Mouse (Mus musculus) thymus, postnatal 0 days (tissue): Measurements from ENCODE around the gene Pbx1. TPM values are rescaled to one million over a fixed set of nuclear protein-coding genes. Genes with fewer than 3 reads are reported as not detected.

Experiments used
- DNase-seq: peaks from one replicate; pipeline ENCODE4 v3.0.0-alpha.2; 2015; ENCODE audit warnings: low spot score
- polyA plus RNA-seq: library from polyadenylated mRNA; unstranded; fragments of >200 nt; fragmentation: Nextera tagmentation; extraction: Ambion mirVana; gene quantifications from 2 replicates; pipeline ENCODE4 v1.2.1, GENCODE M21; 2015

Pbx1 gene
- polyA plus RNA-seq, 1 experiment from 2014 or later: 5.8 TPM

- no peak for DNase-seq
Measured at GRCm38 (mm10) chr1:168426281-168426680, 5.8 kb downstream of the Pbx1 start.

DNA sequence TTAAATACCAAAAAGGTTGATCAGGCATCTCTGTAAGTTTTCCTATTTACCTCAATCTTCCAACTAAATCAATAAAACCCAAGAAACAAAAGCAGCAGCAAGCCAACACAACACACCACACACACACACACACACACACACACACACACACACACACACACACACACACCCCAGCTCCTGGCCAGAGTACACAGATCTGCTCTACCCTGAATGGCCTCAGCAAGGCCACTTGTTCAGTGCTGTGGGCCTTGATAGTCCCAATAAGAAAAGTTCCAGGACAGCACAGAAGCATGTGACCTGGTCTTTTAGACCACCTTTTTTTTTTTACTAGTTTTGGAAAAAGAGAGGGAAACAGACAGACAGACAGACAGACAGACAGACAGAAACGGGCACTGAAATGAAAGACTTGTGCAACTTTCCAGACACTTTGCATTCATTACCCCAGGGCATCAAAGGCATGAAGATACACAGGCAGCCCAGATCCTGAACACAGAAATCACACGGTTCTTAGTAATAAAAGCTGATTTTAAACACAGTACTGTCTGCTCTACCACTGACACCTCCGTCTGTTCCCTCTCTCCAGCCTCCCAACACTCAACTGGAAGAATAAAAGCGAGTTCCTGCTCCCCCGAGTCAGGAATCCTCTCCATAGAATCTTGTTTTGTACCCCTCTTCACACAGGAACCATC is 6.9 kb downstream of the Pbx1 start:
- DNase-seq: no peak

DNA sequence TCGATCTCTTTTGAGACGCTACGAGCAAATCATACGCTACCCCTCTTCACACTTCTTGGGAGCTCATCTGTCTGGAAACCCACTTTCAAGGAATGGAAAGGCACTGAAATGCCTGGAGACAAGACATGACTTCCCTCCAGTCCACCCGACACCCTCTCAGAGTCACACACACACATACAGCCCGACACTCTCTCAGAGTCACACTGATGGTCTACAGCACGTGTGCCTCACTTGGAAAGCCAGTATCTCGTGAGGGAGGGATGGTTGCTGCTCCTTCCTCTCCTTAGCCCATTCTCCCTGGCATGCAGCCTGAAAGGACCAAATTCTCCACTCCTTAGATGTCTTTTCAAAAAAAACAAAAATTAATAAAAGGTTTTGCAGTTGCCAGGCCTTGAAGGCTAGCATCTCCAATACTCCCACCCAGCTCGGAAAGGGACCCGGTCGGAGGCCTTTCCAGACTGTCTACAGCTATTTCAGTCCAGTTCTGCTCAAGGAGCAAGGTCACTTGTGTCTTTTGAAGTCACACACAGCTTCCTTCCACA is 8.6 kb downstream of the Pbx1 start:
- DNase-seq: no peak

DNA sequence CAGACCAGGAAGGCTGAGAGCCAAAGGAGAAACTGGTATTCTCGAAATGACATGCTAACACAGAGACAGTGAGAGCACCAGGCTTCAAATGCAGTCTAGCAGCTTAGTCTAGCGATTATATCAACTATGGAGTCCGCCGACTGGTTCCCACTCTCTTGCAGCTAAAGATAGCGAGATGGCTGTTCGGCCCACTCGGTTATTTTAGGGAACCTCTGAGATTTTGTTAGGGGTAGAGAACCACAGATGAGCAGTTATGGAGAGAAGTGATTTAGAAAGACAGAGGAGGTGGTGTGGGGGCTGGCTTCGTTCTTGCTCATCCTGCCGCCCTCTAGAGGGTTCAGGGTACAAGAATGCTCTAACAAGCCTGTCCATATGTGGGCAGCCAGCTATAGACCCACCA is 13.2 kb downstream of the Pbx1 start:
- DNase-seq: no peak

DNA sequence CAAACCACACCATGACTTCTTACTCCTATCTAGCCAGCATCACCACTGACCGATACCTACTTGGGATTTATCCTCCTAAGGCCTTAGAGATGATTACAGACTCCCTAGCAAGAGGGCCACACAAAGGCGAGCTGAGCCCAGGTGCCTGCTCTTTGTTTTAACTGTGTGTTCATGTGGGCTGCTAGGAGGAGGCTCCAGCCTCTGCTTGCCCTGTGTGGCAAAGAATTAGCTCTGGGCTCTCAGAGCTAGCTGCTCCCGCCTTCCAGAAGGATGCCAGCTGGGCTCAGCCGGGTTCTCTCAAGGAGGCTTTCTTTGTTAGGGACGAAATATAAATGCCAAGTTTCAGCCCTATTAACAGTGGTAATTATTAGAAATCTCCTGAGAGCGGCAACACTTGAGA is 14.4 kb downstream of the Pbx1 start:
- no peak for DNase-seq

DNA sequence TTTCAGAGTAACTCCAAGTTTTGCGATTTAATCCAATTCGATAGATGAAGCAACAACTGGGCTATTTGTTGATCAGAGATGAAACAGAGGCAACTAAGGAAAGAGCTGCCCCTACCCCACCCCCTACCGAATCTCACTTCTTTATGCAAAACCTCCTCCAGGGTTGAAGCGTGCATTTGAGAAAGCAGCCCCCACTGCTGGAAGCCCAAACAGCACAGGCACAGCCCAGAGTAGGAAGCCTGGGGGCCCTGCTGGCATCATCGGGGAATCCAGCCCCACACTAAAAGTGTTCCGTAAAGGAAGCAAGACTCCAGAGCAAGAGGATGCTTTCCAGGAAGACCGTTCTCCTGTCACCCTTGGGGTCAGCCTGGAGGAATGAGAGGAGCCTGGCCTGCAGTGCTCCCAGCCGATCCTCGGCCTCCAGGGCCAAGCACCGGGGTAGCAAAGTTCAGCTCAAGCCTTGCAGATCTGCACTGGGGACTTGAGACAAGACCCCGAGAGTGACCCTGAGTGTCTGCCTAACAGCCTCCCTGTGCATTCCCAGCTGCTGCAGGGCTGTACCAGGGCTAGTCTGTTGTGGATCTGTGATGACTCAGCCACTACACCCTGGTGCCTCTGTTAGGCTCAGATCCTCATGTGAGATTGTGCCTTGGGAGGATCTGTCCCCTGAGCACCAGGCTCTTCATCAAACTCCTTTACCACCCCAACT is 15.2 kb downstream of the Pbx1 start:
- no peak for DNase-seq

DNA sequence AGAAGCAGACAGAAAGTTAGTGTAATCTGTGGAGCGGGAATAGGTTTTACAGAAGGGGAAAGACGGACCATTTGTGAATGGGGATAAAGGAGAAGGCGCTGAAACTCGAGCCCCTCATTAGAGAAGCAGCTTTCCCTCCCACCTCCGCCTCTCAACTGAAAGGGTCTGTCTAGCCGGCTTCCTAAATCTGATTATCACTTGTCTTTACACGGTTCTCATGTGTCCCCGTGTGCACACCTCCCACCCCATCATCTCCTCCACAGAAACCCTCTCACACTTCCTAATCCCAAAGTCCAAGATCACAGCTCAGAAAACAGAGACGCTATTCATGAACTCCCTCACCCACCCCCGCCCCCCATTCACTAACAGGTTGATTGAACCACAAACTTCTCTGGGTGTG is 21.5 kb downstream of the Pbx1 start:
- no peak for DNase-seq

GRCm38 (mm10) chr1:168410054-168410453 is 22.0 kb downstream of the Pbx1 start:
- no peak for DNase-seq

DNA sequence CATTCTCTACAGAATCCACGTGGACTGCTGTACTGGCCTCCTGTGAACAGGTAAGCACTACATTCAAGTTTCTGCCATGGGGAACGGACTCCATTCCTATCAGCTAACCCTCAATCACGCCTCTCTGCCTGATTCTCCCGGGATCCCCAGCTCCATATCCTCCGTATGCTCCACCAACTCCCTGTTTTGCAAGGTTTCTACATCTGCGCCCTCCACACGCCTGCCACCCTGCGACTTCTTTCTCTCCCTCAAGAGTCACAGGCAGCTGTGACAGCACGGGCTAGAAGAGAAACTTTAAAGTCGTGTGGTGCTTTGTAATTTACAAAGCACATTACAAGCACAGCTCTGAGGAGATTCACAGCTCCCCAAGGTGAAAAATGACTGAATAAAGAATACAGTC is 23.3 kb downstream of the Pbx1 start:
- DNase-seq: no peak

GRCm38 (mm10) chr1:168407958-168408357 is 24.1 kb downstream of the Pbx1 start:
- no peak for DNase-seq

DNA sequence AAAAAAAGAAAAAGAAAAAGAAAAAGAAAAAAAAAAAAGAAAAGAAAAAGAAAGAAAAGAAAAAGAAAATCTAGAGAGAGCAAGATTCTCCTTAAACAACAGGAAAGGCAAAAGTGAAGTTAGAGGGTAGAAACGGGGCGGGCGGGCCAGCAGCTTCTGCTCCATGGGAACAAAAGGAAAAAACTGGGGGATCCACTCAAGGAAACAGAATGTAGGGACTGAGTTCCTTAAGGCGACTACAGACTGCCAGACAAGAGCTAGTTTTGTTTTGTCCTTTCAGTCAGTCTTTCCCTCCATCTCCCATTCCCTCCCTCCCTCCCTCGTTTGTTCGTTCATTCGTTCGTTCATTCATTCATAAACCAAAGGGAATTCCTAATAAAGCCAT is 25.8 kb downstream of the Pbx1 start:
- DNase-seq: no peak

DNA sequence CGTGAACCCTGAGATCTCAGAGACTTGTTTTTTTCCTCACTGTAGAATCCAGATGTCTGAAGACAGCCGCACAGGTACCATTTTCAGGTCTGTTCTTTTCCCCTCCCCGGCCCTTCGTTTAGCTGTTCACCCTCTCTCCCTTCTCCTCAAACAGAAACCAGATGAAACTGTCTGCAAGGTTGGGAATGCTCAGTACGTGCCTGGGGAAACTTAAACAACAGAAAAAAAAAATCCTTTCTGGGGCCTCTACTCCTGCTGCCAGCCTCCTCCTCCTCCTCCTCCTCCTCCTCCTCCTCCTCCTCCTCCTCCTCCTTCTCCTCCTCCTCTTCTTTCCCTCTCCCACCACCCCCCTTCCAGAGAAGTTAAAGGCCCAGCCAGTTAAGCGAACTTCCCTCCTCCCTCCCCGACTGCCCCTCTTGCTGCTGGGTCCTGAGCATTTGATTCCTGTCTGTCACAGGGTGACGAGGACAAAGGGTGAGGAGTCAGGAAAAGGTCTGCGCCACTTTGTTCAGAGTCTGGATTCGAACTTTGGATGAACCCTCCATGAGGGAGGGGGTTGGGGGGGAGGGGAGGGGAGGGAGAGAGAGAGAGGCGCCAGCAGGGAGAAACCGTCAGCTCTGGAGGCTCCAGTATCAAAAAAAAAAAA is 26.3 kb downstream of the Pbx1 start:
- no peak for DNase-seq

GRCm38 (mm10) chr1:168403529-168403928 is 28.5 kb downstream of the Pbx1 start:
- no peak for DNase-seq

- no peak for DNase-seq
Measured at GRCm38 (mm10) chr1:168402683-168403082, 29.4 kb downstream of the Pbx1 start.

DNA sequence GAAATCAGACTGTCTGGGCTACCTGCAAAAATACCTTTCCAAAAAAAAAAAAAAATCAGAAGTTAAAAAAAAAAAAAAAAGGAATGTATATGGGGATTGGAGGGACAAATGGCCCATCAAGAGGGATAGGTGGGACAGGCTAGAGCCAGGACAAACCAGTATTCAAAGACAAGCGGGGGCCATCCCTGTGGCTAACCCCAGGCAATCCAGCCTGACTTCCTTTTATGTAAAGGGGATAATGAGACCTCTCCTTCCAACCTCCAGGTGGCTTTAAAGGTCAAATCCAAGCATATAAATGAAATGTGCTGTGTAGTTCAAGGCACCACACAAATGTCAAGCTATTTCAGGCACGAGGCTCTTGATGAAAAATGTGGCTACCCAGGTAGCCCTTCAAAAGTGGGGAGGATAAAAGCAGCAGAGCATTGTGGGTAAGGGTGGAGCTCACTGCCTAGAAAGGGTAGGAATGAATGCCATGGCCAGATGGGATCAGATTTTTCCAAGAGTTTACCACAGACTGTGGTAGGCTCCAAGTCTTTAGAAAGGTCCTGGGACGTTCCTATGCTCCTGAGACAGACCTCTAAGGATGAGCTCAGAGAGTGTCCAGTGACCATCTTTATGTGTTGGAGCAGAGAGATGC is 36.4 kb downstream of the Pbx1 start:
- no peak for DNase-seq

- no peak for DNase-seq
Measured at GRCm38 (mm10) chr1:168394535-168394934, 37.5 kb downstream of the Pbx1 start.

GRCm38 (mm10) chr1:168393456-168393855 is 38.6 kb downstream of the Pbx1 start:
- no peak for DNase-seq

DNA sequence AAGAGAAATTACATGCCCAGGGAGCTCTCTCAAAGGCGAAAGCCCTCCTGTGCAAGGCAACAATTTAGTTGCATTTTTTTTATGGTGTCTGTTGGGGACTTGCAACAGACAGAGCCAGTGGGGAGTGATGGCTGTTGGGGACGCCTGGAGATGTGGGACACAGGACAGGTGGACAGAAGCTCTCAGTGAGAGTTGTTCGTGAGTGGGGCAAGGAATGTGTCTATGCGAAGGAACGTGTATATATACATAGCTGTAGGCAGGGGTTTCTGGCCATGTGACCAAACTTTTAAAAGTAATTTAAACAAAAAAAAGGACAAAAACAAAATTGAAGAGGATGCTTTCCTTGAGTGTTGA is 39.6 kb downstream of the Pbx1 start:
- no peak for DNase-seq

DNA sequence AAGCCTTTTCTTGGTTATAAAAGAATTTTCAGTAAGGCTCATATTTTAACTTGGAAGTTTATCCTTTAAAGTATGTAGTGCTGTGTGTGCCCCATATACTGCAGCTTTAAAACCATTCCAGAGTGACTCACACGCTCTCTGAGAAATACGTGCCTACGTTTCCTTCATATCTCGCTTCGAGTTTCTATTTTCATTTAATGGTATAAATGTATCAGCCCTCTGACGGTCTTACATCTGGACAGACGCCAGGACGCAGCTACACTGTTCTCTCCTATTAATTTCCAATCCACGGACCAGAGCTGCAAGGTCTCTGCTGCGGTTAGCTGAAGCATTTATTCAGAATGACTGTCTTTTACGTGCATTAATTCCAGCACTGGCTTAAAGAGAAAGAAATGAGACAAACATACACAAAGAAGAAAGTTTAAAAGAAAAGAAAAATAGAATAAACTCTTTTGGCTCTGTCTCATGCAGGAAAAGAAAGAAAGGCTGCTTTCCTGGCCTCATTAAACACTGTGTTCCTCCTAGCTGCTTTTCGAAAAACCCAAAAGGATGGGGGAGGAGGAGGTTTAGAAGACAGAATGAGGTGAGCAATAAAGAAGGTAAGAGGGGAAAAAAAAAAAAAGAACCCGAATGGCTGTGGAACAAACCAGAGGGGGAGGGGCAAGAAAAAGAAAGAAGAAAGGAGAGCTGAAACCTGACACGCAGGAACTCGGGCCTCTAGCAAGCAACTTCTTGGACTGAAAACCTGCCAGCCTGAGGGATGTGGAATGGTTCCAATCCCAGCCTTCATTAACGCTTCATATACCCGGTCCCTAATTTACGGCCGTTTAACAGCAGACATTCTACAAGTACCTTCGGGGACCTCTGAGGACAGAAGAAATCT is 40.2 kb downstream of the Pbx1 start:
- DNase-seq: no peak

- no peak for DNase-seq
Measured at GRCm38 (mm10) chr1:168390748-168391147, 41.3 kb downstream of the Pbx1 start.

GRCm38 (mm10) chr1:168386159-168386558 is 45.9 kb downstream of the Pbx1 start:
- no peak for DNase-seq
